Mouse (Mus musculus) frontal cortex, postnatal 25 days (tissue): Measurements from ENCODE around the gene Tnfrsf19.

Source experiments
- DNase-seq, 2 experiments: peaks; one replicate each; pipeline ENCODE4 v3.0.0; 2022; ENCODE audit warnings: low spot score in 2 of 2

Gene Tnfrsf19

GRCm38 (mm10) chr14:61020968-61021367 lies 25.3 kb downstream of the Tnfrsf19 start:
- no peak for DNase-seq

DNA sequence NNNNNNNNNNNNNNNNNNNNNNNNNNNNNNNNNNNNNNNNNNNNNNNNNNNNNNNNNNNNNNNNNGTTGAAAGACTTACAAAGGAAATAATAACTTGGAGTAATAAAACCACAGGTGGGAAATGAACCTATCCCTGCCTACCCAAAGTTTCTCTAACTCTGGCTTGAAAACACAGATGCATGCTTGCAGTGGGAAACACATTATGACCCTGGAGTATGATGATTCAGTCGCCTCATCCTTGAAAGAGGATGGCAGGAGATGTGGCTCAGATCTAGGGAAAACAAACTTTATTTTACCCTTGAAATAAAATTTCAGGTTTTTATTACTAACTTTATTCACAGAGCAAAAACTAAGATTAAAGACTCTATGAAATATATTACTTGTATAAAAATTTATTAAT lies 26.4 kb downstream of the Tnfrsf19 start:
- DNase-seq: no peak

GRCm38 (mm10) chr14:61014544-61014943 lies 31.7 kb downstream of the Tnfrsf19 start:
- DNase-seq: no peak

DNA sequence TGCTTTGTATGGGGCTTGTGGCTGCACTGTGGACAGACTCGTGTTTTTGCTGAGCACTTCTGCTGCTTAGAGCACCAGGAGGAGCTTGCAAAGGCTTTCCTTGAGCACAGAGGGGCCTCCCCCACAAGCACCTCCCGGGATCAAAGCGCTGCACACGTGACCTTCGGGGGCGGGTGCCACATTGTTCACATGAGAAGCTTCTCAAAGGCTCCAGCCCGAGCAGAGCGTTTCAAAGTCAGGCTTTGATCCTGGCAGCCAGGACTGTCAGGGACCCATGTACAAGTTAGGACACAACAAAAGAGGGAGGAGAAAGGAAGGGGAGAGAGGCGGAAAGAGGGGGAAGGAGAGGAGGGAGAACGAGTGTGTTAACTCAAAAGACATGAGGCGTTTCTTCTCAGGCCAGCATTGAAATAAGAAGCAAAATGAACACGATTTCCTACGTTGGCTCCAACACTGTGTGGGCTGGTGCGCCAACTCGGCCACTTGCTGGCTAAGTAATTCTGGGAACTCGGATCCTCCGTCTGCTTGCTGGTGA lies 33.8 kb downstream of the Tnfrsf19 start:
- DNase-seq: peak; percentile 53 to 66

DNA sequence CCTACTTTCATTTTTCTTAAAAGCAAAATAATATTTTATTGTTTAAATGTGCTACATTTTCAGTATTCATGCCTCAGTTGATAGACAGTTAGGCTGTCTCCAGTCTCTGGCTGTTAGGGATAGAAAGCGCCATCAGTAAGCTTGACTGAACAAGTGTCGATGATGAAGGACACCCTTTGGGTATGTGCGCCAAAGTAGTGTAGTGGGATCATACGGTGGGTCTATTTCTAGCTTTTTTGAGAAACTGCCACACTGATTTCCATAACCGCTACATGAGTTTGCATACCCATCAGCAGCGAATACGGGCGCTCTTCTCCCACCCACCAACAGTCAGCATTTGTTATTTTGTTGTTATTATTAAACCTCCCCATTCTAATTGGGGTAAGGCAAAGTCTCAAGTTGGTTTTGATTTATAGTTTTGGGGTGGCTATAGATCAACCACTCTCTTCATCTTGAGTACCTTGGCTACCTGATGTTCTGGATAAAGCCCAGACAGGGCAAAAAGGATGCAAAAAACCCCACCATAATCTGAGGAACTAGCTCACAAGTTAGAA lies 34.6 kb downstream of the Tnfrsf19 start:
- no peak for DNase-seq

DNA sequence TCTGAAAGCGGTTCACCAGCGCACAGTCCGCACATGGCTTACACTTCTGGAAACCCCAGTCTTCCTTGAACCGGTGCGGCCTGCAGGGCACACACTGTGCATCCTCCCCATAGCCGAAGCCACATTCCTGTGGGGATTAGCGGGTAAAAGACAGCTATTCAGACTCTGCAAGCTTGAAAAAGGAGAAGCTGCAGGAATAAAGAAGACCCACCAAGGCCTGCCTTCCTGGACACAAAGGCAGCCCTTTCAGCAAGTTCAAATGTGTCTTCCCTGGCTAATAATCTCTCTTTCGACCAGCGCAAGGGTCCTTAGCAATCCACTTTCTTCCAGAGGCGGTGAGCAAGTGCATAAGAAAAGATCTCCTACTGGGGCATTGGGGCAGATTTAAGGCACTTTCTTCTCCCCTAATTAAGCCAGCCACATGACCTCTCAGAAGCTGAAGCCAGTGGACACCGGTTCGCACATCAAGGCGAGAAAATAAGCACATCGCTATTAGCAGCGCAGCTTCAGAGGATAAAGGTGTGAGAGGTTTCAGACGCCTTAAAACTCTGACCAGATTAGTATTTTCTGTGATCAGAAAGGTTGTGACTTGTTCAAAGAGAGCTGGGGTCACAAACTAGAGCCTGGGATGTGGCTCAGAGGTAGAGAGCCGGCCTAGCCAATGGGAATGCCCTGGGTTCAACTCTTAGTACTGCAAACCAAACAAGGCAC lies 41.0 kb downstream of the Tnfrsf19 start:
- DNase-seq: no peak

GRCm38 (mm10) chr14:61003676-61004075 lies 42.6 kb downstream of the Tnfrsf19 start:
- DNase-seq: no peak

DNA sequence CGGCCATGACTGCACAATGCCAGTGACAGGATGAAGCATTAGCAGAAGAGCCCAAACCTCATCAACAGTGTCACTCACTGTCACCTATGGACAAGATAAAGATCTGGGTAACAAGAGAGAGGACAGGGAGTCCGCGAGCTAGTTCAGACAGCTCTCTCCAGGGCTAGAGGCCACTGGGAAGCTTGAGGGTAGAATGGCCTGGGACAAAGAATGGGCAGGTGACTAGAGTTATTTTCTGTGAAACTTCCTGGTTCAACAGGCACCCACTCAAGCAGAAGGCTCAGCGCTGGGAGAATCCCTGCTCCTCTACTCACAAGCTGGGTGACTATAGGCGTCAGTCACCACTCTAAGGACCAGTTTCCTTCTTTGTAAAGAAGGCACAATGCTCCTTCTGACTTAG lies 46.2 kb downstream of the Tnfrsf19 start:
- DNase-seq: no peak

DNA sequence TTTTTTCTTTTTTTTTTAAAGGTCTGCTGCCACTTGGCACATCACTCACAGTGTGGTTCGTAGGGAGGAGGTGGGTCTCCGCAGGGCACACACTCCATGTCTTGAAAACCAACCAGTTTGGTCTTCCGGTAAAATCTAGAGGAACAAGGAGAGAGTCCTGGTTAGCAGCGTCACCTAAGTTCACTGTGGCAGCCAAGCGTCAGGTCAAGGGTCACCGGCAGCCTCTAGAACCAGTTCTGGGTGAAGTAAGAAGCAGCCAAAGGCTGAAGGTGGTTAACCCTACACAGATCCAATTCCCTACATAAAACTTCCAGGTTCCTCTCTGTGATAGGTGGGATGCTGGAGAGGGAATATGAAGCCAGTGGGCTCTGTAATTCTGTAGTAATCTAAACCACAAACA lies 49.7 kb downstream of the Tnfrsf19 start:
- DNase-seq: no peak

GRCm38 (mm10) chr14:60993506-60993905 lies 52.8 kb downstream of the Tnfrsf19 start:
- DNase-seq: no peak

- DNase-seq: no peak
These were observed 53.2 kb downstream of the Tnfrsf19 start for GRCm38 (mm10) chr14:60993092-60993491.

DNA sequence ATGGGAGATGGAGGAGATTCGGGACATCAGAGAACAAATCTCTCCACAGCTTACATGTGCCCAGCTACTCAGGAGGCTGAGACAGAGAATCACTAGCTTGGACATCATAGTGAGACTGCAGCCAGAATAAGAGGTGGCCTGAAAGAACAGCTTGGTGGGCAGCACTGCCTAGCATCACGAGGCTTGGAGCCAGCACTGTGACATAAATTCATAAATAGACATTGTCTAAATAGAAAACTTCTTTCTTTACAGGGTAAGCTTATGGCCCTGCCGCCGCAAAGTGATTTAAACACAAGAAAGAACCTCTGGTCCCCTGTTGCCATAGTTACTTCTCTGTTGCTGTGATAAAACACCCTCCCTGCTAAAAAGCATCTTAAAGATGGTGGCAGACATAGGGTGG lies 54.1 kb downstream of the Tnfrsf19 start:
- no peak for DNase-seq

DNA sequence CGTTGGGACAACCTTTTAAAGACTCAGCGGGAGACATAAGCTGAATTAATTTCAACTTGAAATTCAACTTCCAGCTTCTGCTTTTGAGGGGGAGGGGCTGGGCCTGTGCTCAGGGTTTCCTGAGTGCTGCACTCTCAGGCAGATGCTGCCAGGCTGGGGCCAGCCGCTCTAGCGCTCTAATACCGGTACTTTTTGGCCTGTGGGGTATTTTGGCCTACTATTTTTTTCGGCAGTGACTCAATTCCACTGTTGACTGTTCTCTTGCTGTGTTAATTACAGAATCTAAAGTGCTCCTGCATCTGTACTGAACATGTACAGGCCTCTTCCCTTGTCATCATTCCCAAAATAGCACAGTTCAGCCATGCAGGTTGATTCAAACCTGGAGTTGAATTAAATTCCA lies 58.1 kb downstream of the Tnfrsf19 start:
- no peak for DNase-seq

- no peak for DNase-seq
These were observed 59.4 kb downstream of the Tnfrsf19 start for GRCm38 (mm10) chr14:60986926-60987325.

DNA sequence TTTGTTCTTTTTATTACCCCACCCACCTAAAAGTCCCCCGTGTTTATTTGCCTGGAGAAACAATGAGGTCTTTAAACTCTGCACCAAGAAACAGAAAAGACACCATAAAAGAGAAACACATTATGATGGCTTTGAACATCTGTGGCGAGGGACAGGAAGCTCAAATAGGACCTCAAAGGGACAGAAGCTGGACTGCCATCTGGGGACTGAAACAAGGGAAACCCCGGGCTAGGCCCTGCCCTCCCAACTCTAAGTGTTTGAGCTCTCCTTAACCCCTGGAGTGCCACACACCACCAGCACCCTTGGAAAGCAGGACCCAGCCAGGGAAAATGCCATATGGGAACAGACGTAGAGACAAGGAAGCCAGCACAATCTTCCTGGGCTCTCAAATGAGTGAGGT lies 61.2 kb downstream of the Tnfrsf19 start:
- DNase-seq: no peak

GRCm38 (mm10) chr14:60984266-60984665 lies 62.0 kb downstream of the Tnfrsf19 start:
- DNase-seq: no peak

GRCm38 (mm10) chr14:60982126-60982525 lies 64.2 kb downstream of the Tnfrsf19 start:
- DNase-seq: no peak

DNA sequence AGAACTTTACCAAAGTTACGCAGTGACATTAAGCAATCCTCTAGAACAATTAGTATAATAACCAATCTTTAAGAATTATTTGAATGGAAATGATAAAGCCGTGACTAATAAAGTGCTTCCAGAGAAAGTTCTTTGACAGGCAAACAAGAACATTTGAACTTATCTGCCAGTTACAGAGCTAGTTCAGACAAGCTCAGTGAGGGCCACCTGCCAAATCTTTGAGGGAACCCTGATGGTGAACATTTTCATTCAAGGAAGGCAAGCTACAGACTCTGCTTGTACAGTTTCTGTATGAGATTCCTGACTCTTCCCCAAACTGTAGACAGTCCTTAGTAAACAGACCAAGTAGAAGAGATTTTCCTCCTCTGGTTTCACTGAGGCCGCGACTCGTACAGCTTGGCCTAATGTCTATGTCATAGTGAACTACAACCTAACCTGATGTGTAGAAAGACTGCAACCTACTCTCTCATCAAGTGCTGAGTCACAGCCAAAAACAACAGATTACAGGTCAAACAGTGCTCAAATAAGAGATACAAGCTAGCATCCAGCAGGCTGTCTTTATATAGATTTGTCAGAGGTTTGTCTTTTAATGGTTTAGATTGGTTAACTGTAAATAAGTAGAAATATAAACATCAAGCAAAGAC lies 65.9 kb downstream of the Tnfrsf19 start:
- no peak for DNase-seq

DNA sequence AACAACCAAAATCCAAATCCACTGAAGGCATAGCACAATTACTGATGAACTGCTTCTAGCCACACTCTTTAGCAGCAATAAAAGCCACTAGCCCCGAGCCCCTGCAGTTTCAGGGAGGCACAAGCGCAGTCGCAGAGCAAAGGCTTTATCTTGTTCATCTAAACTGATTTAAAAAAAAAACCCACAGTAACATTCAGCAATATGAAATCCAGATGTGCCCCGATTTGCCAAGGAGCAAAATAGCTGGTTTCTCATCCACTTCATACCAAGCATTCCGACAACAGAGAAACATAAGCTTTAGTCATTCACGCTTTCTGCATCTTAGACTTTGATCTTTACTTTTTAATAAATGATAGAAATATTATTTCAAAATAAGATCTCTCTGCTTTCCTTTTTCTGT lies 68.2 kb downstream of the Tnfrsf19 start:
- no peak for DNase-seq

- DNase-seq: no peak
These were observed 70.1 kb downstream of the Tnfrsf19 start for GRCm38 (mm10) chr14:60976231-60976630.

DNA sequence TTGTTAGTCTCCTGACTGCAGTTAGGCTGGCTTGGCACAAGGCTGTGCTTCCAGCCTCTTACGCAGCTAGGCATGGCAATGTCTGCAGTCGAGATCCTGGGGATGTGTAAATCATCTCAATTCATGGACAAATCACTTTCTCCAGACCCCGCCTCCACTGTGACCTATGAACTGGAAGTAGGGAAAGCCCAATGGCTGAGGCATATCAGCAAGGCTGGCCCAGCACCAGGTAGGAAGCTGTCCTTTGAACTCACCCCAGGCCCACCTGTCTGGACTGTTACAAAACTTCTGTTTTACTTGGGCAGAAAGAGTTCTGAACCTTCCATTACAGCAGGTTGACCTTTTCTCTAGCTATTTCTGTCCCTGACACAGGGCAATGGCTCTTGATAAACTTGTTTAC lies 70.6 kb downstream of the Tnfrsf19 start:
- DNase-seq: no peak

DNA sequence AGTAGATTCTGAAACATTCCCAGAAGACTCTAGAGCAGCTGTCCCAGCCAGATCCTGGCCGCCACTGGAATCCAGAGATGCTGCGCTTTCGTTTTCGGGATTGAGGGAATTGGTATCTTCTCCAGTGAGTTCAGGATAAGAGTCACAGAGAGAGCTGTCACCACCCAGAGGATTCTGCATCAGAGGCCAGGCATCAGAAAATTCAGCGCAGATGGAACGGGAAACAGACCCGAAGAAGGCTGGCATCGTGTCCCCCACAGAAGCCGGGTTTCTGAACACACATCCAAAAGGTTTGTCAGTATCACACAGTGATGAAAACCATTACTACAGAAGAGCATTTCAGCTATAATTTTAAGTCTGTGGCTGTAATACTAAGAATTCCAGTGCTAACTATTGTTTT lies 75.3 kb downstream of the Tnfrsf19 start:
- no peak for DNase-seq

DNA sequence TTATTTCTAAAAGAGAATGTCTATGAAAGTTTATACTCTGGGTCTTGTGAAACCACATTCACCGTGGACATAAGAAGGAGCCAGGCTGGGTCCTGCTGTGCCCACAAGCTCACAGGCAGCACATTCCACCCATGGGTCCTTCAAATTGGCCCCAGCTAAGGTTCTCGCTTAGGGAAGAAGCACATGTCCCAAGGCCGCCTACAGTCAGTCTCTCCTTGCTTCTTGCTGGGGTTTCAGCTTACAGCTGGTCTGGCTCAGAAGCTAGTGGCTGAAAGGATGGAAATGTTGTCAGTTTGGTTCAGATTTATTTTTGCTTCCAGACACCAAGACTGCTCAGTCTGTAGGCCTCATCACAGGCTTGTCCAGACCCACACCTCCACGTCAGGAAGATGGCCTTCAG lies 80.2 kb downstream of the Tnfrsf19 start:
- no peak for DNase-seq
